Mouse (Mus musculus): ENCODE measurements around the gene S100a16. TPM values are rescaled to one million over a fixed set of nuclear protein-coding genes. Genes with fewer than 3 reads are reported as not detected.
A peak's percentile ranks its signal among the peaks of the same experiment; 100 is the strongest.

The S100a16 gene
- polyA plus RNA-seq, 1 experiment from 2014 or later = 32.3 TPM

DNA sequence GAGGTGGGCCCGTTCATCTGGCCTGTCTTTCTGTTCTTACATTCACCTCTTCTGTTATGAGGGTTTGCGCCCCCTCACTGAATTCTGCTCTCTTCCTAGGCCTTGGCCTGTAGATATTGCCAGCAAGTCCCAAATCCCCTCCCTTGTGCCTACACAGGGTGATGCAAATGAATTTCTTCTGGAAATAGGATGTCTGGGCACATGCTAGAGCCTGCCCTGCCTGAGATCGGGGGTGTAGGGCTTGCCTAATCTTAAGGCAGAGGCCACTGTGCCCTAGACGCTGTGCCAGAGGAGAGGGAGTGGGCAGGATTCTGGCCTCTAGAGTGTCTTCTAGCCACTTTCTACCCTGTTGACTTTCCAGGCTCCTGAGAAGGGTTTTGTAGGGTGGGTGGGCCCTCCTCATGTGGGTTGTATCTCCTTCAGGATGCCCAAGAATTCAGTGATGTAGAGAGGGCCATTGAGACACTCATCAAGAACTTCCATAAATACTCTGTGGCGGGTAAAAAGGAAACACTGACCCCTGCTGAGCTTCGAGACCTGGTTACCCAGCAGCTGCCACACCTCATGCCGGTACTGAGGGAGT, 9.7 kb upstream of the S100a16 start:
- no peak for ATAC-seq (replicated peaks)
- no peak overlapping the region for H3K9ac ChIP-seq
- no peaks in the 10 kb centered on the region for H3K27me3 ChIP-seq (replicated peaks)
- H3K36me3 ChIP-seq (replicated peaks) = no peaks in the 10 kb centered on the region
- H3K4me2 ChIP-seq = no peak overlapping the region
- H3K4me1 ChIP-seq = no peaks in the 10 kb centered on the region
- H3K9me3 ChIP-seq = no peaks in the 10 kb centered on the region
- no peak overlapping the region for H3K4me3 ChIP-seq
- WGBS = 86% methylated on average over 7 of the region's 7 CpGs
- H3K27ac ChIP-seq = no peak overlapping the region

DNA sequence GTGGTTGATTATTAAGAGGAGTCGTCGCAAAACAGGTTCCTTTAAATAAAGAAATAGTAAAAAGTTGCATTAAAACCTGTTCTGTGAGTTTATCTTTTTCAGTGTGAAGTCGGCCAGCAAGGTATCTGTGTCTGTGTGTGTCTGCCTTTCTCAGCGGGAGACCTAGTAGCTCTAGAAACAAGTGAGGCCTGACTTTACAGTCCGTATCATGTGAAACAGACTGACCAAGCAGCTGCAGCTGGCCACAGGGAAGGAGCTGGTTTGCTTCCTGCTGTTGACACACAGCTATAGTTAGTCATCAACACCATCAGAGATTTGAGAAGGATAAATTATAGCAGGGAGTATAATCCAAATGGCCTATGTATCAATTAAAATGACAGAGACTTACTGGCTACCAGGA, 5.3 kb upstream of the S100a16 start:
- Histone ChIP-seq H3K27me3 (replicated peaks) (no peaks in the 10 kb centered on the region), H3K4me2 (no peak overlapping the region), H3K4me3 (no peak overlapping the region), H3K36me3 (replicated peaks) (no peaks in the 10 kb centered on the region), H3K4me1 (no peaks in the 10 kb centered on the region), H3K9me3 (no peaks in the 10 kb centered on the region), H3K9ac (no peak overlapping the region), H3K27ac (no peak overlapping the region)
- ATAC-seq (replicated peaks) = no peak
- 78% methylated on average over 5 of the region's 5 CpGs for WGBS

DNA sequence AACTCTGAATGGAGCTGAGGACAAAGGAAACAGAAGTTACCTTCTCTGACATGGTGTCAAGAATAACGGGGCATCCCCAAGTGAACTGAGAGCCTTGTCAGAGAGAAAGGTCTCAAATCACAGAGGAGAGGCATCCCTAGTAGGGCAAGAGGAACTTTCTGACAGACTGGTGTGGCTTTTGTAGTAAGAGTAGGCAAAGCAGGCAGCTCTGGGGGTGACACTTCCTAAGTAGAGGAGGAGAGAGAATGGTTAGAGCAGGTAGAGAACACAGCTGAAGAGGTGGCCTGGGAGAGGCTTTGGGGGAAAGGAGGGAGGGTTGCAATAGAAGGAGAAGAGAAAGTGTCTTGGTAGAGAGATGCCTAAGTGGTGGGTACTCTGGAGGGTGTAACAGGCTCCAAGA, 1.6 kb upstream of the S100a16 start:
- ATAC-seq (replicated peaks) = no peak
- no peak overlapping the region for H3K4me3 ChIP-seq
- WGBS = 66% methylated on average over 1 of the region's 1 CpGs
- no peaks in the 10 kb centered on the region for H3K27me3 ChIP-seq (replicated peaks)
- no peaks in the 10 kb centered on the region for H3K9me3 ChIP-seq
- H3K4me2 ChIP-seq = no peak overlapping the region
- no peak overlapping the region for H3K9ac ChIP-seq
- H3K36me3 ChIP-seq (replicated peaks) = no peaks in the 10 kb centered on the region
- H3K4me1 ChIP-seq = peaks cover under 1% of the 10 kb centered on the region; the same call in 1 of the 2 replicates
- no peak overlapping the region for H3K27ac ChIP-seq

DNA sequence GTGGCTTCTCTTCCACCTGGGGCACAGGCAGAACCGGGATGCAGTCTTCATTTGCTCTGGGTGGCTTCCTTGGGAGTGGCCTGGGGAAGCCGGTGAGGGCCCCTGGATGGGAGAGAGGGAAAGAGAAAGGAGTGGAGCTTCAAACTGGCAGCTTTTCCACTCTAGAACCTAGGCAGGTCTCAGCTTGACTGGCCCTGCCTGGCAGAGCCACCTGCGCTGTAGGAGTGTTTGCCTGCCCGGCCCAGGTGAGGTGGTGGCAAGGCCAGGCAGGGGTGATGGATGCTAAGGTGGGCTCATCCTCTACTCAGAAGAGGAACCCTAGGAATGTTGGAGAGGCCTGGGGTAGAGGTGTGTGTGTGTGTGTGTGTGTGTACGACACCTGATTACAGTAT, 847 bp downstream of the S100a16 start:
- H3K9ac ChIP-seq = no peak overlapping the region
- H3K9me3 ChIP-seq = no peaks in the 10 kb centered on the region
- WGBS = 87% methylated on average over 5 of the region's 5 CpGs
- peaks cover 9% of the 10 kb centered on the region for H3K4me1 ChIP-seq
- no peaks in the 10 kb centered on the region for H3K27me3 ChIP-seq (replicated peaks)
- no peak overlapping the region for H3K27ac ChIP-seq
- H3K36me3 ChIP-seq (replicated peaks) = no peaks in the 10 kb centered on the region
- ATAC-seq (replicated peaks) = no peak
- H3K4me2 ChIP-seq = no peak overlapping the region
- H3K4me3 ChIP-seq = no peak overlapping the region

DNA sequence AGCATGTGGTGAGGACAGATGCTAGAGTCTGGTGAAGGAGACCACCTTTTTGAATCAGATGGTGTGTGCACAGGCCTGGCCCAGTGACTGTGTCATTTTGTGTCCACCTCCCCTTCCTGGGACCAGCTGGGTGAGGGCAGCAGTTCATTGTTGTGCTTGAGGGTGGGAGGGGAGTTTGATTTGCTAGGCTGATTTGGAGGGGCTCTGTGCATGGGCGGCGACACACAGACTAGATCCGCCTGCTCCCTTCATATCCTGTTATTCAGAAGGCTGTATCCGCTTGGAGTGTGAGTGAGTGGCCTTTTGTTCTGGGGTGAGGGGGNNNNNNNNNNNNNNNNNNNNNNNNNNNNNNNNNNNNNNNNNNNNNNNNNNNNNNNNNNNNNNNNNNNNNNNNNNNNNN, 3.9 kb downstream of the S100a16 start:
- H3K4me2 ChIP-seq = no peak overlapping the region
- H3K27ac ChIP-seq = no peak overlapping the region
- no peak overlapping the region for H3K4me3 ChIP-seq
- WGBS = 16% methylated on average over 4 of the region's 4 CpGs
- no peaks in the 10 kb centered on the region for H3K27me3 ChIP-seq (replicated peaks)
- H3K36me3 ChIP-seq (replicated peaks) = no peaks in the 10 kb centered on the region
- peak; percentile 70 for ATAC-seq (replicated peaks)
- H3K9ac ChIP-seq = no peak overlapping the region
- H3K9me3 ChIP-seq = no peaks in the 10 kb centered on the region
- peaks cover 9% of the 10 kb centered on the region for H3K4me1 ChIP-seq

DNA sequence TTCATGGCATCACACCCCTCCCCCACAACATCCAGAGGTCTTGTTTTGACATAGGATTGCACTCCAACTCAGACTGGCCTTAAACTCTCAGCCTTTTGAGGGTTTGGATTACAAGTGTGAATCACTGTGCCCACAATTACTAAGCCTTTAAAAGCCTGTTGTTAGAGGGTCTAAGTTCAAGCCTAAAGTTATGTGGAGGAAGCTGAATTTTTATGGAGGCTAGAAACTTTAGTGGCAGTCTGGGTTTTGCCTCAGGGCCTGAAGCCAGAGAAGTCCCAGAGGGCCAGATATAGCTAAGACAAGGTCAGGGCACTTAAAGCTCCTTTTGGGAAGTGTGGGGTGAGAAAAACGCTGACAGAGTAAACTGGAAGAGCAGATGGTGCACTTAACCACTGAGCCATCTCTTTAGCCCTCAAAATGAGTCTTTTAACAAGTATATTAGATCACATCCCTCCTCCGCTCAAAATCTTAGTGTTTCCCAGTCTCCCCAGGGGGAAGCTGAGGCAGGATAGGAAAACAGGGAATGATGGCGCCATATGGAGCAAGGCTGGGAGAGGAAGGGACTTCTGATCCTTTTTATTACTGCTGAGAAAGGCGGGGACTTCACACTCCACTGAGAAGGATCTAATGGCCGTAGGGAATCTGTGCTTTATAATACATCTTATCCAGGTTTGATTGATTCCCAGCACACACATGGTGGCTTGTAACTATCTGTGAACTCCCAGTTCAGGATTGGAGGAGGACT, 12.8 kb downstream of the S100a16 start:
- H3K36me3 ChIP-seq (replicated peaks) = no peaks in the 10 kb centered on the region
- no peak overlapping the region for H3K4me3 ChIP-seq
- WGBS = 59% methylated on average over 5 of the region's 5 CpGs

DNA sequence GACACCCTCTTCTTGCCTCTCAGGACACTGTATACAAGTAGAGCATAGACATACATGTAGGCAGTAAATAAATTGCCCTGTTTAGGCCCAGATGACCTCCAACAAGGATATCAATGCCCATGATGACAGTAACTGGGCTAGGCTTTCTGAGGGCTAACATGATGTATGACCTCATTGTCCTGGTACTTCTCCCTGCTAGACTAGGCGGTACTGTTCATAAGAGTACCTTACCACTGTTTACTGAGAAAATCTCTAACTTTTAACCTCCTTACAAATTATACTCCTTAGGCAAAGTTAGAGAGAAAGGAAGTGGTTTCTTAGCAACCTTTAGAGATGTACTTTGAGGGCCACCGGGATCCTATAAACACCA, 13.4 kb downstream of the S100a16 start:
- 92% methylated on average over 2 of the region's 2 CpGs for WGBS
- Histone ChIP-seq H3K4me3 (no peak overlapping the region), H3K9ac (no peak overlapping the region), H3K36me3 (replicated peaks) (no peaks in the 10 kb centered on the region), H3K27me3 (replicated peaks) (no peaks in the 10 kb centered on the region), H3K4me2 (no peak overlapping the region), H3K27ac (no peak overlapping the region), H3K9me3 (no peaks in the 10 kb centered on the region), H3K4me1 (no peaks in the 10 kb centered on the region)
- ATAC-seq (replicated peaks) = no peak

More for the DNA sequence above, 12.8 kb downstream of the S100a16 start:
- Histone ChIP-seq H3K27ac (no peak overlapping the region), H3K4me1 (no peaks in the 10 kb centered on the region), H3K9me3 (no peaks in the 10 kb centered on the region), H3K4me2 (no peak overlapping the region), H3K9ac (no peak overlapping the region), H3K27me3 (replicated peaks) (no peaks in the 10 kb centered on the region)
- ATAC-seq (replicated peaks) = no peak

DNA sequence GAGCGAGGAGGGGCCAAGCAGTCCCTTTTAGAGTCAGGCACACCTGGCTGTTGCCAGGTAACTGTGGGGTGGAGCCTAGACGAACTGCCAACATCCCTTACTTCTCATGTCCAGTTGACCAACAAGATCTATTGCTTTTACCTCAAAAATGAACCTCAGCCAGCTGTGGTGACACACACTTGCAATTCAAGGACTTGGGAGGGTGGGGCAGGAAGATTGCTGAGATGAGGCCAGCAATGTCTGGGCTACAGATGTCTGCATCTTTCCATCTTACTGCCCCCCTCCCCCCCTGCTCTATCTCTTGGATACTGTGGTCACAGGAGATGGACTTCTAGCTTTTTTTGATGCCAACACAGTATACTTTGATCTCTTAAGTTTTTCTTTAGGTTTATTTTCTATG, 15.2 kb downstream of the S100a16 start:
- no peak overlapping the region for H3K4me3 ChIP-seq
- H3K9me3 ChIP-seq = no peaks in the 10 kb centered on the region
- no peak for ATAC-seq (replicated peaks)
- no peak overlapping the region for H3K9ac ChIP-seq
- no peak overlapping the region for H3K27ac ChIP-seq
- no peaks in the 10 kb centered on the region for H3K27me3 ChIP-seq (replicated peaks)
- H3K36me3 ChIP-seq (replicated peaks) = no peaks in the 10 kb centered on the region
- H3K4me1 ChIP-seq = no peaks in the 10 kb centered on the region
- H3K4me2 ChIP-seq = no peak overlapping the region
- WGBS = 73% methylated on average over 2 of the region's 2 CpGs

DNA sequence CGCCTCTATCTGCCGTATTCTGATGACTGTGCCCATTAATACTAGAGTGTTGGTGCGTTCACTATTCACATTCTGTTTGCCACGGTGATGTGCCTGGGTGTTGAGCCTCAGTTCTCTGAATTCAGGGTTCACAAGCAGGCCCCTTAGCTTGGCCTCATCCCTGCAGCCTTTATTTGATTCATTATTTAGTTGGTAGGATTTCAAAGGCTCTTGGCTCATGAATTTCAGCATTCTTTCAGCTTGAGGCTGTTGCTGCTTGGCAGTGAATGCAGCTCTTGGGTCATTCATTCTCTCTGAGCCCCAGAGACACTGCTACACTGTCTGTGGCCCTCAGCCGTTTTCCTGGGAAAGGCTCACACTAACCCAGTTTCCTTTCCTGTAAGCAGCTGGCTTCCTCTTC, 18.9 kb downstream of the S100a16 start:
- Histone ChIP-seq H3K36me3 (replicated peaks) (no peaks in the 10 kb centered on the region), H3K4me1 (no peaks in the 10 kb centered on the region), H3K4me3 (no peak overlapping the region), H3K27me3 (replicated peaks) (no peaks in the 10 kb centered on the region), H3K9me3 (no peaks in the 10 kb centered on the region), H3K4me2 (no peak overlapping the region), H3K9ac (no peak overlapping the region), H3K27ac (no peak overlapping the region)
- WGBS = 34% methylated on average over 5 of the region's 5 CpGs
- ATAC-seq (replicated peaks) = peak; percentile 80

DNA sequence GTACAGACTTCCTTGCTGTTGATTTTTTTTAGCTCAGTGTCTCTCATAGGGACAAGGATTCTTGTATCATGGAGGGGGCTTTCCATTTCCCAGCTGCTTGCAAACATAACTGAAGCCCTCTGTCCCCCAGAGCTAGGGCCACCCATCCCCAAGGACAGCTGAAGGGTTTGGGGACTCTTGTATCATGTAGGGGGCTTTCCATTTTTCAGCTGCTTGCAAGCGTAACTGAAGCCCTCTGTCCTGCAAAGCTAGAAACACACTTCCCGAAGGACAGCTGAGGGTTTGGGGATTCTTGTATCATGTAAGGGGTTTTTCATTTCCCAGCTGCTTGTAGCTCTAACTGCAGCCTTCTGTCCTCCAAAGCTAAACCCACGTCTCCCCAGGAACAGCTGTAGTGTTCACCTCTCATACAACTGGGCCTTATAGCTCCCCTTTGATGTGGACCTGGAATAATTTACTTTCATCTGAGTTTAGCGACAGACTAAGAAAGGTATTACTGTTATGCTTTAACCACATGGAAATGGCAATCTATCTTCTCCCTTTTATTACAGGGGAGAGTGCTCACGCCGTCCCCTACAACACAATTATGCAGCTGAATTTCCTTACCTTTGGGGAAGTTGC, 23.1 kb downstream of the S100a16 start, which contains the start of gene S100a3:
Gene S100a3 (plus strand): TSS at position 571 of the 621 bp plus-strand sequence.
- H3K27me3 ChIP-seq (replicated peaks) = no peaks in the 10 kb centered on the region
- no peaks in the 10 kb centered on the region for H3K4me1 ChIP-seq
- no peak within 1 kb of the TSS for H3K9ac ChIP-seq
- no peak for ATAC-seq (replicated peaks)
- H3K36me3 ChIP-seq (replicated peaks) = no peaks in the 10 kb centered on the region
- no peak within 1 kb of the TSS for H3K27ac ChIP-seq
- no peaks in the 10 kb centered on the region for H3K9me3 ChIP-seq
- WGBS = 86% methylated on average over 6 of the region's 6 CpGs
- H3K4me2 ChIP-seq = no peak within 1 kb of the TSS
- H3K4me3 ChIP-seq = no peak within 1 kb of the TSS

DNA sequence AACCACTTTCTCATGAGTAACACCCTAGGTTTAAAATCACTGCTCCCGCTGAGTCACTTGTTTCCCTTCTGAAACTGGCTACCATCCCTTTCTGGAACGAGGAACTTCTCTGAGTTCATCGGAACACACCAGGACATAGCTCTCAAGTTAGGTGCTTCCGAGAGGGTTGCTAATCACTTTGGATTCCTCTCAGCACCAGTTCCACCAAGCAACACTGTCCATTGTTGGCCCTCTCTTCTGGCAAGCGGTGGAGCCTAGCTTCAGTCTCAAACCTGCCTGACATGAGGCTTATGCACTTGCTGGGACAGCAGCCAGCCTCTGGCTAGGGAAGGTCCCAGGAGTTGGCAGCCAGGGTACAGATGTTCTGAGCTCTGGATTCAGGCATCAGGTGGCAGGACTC, 37.6 kb downstream of the S100a16 start:
- WGBS = 82% methylated on average over 5 of the region's 5 CpGs
- H3K27ac ChIP-seq = no peak overlapping the region

DNA sequence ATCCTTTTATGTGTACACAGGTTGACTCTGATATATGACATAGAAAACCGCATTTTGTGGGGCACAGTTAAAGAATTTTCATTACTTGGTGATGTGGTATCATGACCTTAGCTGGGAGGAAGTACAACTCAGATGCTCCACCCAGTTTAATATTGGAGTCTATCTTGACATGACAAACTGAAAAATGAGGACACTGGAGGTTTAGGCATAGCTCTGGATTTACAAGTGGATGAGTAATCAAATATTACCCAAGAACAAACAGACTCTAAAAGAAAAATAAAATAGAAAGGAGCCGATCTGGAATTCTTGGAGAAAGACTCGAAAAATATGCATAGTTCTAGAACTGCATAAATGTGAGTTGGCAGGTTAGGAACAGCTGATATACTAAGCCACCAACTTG, 38.3 kb downstream of the S100a16 start:
- Histone ChIP-seq H3K27ac (no peak overlapping the region), H3K4me1 (no peaks in the 10 kb centered on the region), H3K27me3 (replicated peaks) (no peaks in the 10 kb centered on the region), H3K4me2 (no peak overlapping the region), H3K9me3 (no peaks in the 10 kb centered on the region), H3K36me3 (replicated peaks) (no peaks in the 10 kb centered on the region), H3K9ac (no peak overlapping the region), H3K4me3 (no peak overlapping the region)
- 84% methylated on average over 3 of the region's 3 CpGs for WGBS
- no peak for ATAC-seq (replicated peaks)

More for the DNA sequence above, 37.6 kb downstream of the S100a16 start:
- Histone ChIP-seq H3K4me1 (no peaks in the 10 kb centered on the region), H3K4me3 (no peak overlapping the region), H3K9me3 (no peaks in the 10 kb centered on the region), H3K4me2 (no peak overlapping the region), H3K9ac (no peak overlapping the region), H3K36me3 (replicated peaks) (no peaks in the 10 kb centered on the region), H3K27me3 (replicated peaks) (no peaks in the 10 kb centered on the region)
- no peak for ATAC-seq (replicated peaks)
